Mouse (Mus musculus): ENCODE results near the gene Gdf10.

GRCm38 (mm10) chr14:33946125-33946524 is 22.7 kb downstream of the Gdf10 start:
- no peak for TF ChIP-seq POLR2A (IDR thresholded peaks at IDR 0.05; ENCODE audit: insufficient read depth, low read length)
- TF ChIP-seq CTCF (IDR thresholded peaks at IDR 0.05; ENCODE audit: low read depth, low read length) = no peak
- no peak for TF ChIP-seq EP300 (IDR thresholded peaks at IDR 0.05; ENCODE audit: insufficient read depth, low read depth, low read length)
